Mouse (Mus musculus) left cerebral cortex, postnatal 25 days (tissue): ENCODE data around the gene Npl. TPM values are rescaled to one million over a fixed set of nuclear protein-coding genes. Genes with fewer than 3 reads are reported as not detected.
"Not testable (repeated sequence)": the region's sequence is repeated elsewhere in the genome, so short reads cannot be mapped to it uniquely, and the experiment has no call there.

Source experiments
- DNase-seq, 2 experiments: peaks; one replicate each; pipeline ENCODE4 v3.0.0; 2022; ENCODE audit warnings: low spot score in 2 of 2, mixed read lengths in 1 of 2
- intact Hi-C: fragments of 180-260 bp; cut with DNase I; formaldehyde crosslinking; loops from one replicate; pipeline ENCODE4 v1.15.1; 2025
- total RNA-seq, 2 experiments: library from RNA; stranded (reverse); gene quantifications; 2 replicates each; pipeline ENCODE4 v1.2.3; 2021

Npl gene
- total RNA-seq, 2 experiments from 2014 or later = 5.0 to 5.9 TPM

DNA sequence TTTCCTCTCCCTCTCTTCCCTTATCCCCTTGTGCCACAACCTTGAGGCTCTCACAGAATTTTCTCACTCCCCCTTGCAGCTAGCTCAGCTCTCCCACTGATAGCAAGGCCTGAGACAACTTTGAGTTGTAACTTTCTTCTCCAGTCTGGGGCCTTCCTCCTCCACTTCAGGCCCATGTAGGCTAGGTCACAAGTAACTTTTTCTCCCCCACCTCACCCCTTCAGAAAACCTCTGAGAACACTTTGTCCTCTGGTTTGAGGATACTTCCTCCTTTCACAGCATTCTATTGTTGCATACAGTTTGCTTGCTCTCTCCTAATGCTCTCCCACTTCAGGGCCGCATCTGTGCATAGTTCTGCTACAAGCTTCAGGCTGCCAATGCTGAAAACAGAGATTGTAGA, 58.0 kb downstream of the Npl start:
- intact Hi-C loops = no loop called here
- peak in 1 of 2 experiments; percentile 20 for DNase-seq

DNA sequence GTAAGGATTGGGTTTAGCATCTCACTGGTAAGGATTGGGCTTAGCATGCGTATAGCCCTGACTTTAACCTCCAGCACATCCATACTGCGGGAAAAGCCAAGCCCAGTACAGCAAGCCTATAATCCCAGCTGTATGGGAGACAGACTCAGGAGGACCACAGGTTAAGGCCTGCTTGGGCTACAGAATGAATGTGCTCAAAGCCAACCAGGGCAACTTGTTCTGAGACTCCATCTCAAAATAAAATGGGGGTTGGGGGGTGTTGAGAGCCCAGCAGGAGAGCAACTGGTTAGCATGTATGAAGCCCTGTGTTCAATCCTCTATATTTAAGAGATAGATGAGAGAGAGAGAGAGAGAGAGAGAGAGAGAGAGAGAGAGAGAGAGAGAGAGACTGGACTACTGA, 58.5 kb downstream of the Npl start:
- no peak for DNase-seq

DNA sequence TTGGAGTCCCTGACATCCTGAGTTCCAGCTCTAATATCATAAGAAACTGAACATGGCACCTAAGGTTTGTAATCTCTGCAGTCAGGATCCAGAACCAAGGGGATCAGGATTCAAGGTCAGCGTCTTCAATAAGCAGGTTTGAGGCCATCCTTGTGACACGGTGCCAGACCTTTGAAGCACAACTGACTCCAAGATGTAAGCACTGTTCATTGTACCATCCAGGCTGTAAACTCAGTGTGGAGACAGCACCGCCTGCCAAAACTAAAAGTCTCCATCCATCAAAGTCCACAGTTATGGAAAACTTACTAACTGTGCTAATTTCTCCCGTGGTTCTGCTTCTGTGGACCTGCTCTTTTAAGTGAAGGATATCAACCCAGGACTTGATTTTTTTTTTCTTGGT, 59.9 kb downstream of the Npl start:
- intact Hi-C loops = loop anchor here (10.0 kb wide), 1 partner anchor 255 kb away; the partner anchor contains the start of genes Rgs16 and Rnasel
- DNase-seq = no peak

More for the DNA sequence above, 58.5 kb downstream of the Npl start:
- intact Hi-C loops = no loop called here

DNA sequence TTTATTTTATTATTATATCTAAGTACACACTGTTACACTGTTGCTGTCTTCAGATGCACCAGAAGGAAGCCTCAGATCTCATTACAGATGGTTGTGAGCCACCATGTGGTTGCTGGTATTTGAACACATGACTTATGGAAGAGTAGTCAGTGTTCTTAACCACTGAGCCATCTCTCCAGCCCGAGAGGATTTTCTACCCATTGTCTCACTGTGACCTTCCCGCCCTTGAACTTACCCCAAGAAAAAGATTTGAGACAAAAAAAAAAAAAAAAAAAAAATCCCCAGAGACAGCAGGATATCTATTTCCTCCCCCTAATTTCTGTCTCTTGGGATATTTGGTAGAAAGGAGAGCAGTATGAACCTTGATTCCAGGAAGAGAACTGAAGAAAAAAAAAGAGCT, 60.3 kb downstream of the Npl start:
- DNase-seq = no peak
- intact Hi-C loops = loop anchor here (10.0 kb wide), 1 partner anchor 255 kb away; the partner anchor contains the start of genes Rgs16 and Rnasel

DNA sequence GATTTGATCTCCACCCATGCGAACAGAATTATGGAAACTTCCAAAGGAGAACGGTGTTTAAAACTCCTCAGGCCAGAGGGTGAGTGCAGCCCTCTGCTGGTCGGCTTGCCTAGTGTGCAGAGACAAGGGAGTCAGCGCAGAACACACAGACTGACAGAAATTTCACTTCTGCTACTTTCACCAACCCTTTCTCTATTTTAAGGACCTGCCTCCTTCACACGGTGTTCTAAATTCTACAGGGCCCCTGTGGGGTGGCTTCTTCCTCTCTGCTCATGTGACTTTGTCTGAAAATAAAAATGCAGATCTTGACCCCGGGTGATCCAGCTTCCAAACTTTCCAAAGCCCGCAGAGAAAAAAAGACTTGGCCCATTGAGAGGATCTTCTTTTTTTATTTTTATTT, 60.7 kb downstream of the Npl start:
- peak; percentile 17 to 49 for DNase-seq

DNA sequence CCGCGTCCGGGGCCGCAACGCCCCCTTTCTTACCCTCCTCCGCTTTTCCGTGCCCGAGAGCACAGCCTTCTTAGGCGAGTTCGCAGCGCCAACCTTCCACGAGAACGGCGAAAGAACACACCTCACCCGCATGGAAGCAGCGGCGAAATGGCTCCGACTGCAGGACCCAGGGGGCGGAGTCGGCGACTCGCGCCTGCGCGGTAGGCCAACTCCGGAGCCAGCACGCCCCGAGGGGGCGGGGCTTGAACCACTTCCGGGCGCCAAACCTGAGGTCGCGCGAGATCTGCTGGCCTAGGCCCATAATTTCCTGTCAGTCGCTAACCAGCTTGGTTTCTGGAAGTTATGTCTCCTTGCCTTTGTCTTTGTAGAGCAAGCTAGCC, 62.4 kb downstream of the Npl start, which contains the start of gene Dhx9:
Gene Dhx9, minus strand, starts transcription at position 161 of the 380 bp plus-strand sequence.
- intact Hi-C loops = loop anchor here (10.0 kb wide), 1 partner anchor 257 kb away; the partner anchor contains the start of genes Rgs16 and Rnasel
- peak; percentile 98 to 99 for DNase-seq

More for the DNA sequence above, 60.7 kb downstream of the Npl start:
- intact Hi-C loops = loop anchor here (10.0 kb wide), 1 partner anchor 256 kb away; the partner anchor contains the start of genes Rgs16 and Rnasel

DNA sequence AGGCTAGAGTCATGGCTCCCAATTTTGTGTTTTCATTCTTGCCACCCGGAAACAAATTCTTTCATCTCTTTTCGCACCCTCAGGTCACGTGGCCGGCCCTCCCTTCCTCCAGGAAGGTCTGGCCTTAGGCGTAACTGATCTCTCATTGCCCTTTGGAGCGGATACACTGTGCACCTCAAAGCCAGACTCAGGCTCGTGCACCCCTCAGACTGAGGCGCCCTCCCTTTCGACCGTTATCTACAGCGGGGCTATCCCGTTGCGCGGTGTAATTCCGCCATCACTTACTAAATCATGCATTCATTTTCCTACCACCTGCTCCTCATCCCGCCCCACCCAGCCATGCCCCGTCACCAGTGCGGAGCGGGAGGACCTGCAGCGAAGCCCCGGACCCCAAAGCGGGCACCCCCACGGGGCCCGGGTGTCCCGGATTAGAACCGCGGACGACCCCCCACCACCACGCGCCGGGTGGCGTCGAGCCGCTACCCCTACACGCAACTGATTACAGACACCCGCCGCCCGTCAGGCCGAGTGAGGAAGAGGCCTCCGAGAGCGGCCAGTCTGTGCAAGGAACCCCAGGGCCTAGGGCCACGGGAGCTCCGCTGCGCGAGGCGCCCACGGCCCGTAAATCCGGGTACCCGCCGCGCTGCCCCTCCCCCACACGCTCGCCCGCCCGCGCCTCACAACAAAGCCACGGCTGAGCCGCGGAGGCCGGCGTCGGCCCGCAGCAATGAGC, 62.9 kb downstream of the Npl start:
- DNase-seq = peak in 1 of 2 experiments; percentile 24
- intact Hi-C loops = loop anchor here (10.0 kb wide), 1 partner anchor 258 kb away; the partner anchor contains the start of genes Rgs16 and Rnasel

DNA sequence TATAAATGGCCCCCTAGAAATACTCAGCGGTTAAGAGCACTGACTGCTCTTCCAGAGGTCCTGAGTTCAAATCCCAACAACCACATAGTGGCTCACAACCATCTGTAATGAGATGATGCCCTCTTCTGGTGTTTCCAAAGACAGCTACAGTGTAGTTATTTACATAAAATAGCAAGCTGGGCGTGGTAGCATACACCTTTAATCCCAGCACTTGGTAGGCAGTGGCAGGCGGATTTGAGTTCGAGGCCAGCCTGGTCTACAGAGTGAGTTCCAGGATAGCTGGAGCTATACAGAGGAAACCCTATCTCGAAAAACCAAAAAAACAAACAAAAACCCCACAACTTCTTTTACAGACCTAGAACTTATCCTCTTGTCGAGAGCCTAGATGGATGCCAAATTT, 63.7 kb downstream of the Npl start:
- DNase-seq = not testable (repeated sequence)
- intact Hi-C loops = loop anchor here (10.0 kb wide), 1 partner anchor 259 kb away; the partner anchor contains the start of genes Rgs16 and Rnasel

DNA sequence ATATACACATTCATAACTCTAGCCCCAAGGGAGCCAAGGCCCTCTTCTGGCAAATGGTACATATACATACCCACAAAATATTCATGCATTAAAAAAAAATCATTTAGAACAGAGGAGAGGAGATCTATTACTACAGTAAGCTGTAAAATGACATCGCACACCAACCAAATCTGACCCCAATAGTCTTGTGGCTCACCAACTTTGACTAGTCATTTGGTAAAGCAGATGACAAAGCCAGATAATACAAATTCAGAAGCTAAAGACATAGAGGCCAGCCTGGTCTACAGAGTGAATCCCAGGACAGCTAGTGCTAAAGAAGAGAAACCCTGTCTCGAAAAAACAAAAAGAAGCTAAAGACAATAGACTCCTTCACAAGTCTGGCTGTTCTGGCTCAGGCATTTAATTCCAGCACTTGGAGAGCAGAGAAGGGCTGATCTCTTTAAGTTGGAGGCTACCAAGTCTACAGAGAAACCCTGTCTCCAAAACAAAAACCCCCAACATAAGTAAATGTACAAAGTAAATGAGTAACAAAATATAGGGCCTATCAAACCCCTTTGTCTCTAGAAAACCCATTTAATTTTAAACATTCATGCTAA, 64.5 kb downstream of the Npl start:
- intact Hi-C loops = loop anchor here (10.0 kb wide), 1 partner anchor 260 kb away; the partner anchor contains the start of genes Rgs16 and Rnasel
- no peak for DNase-seq

DNA sequence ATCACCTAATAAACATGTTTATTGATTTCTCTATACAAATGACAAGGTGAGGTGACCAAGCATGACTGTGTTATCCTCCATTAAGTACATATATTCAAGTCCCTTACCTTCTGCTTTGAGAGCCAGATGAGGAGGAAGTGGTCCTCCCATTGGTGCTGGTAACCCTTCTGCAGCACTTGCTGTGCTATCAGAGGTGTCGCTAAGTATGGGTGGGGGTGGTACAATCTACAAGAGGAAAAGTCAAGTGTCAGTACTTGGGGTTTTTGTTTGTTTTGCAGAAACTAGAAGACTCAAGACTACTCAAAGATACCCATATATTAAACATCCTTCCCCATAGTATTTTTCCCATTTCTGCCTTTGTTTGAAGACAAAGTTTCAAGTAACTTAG, 68.8 kb downstream of the Npl start:
- intact Hi-C loops = loop anchor here (10.0 kb wide), 1 partner anchor 264 kb away; the partner anchor contains the start of genes Rgs16 and Rnasel
- no peak for DNase-seq

DNA sequence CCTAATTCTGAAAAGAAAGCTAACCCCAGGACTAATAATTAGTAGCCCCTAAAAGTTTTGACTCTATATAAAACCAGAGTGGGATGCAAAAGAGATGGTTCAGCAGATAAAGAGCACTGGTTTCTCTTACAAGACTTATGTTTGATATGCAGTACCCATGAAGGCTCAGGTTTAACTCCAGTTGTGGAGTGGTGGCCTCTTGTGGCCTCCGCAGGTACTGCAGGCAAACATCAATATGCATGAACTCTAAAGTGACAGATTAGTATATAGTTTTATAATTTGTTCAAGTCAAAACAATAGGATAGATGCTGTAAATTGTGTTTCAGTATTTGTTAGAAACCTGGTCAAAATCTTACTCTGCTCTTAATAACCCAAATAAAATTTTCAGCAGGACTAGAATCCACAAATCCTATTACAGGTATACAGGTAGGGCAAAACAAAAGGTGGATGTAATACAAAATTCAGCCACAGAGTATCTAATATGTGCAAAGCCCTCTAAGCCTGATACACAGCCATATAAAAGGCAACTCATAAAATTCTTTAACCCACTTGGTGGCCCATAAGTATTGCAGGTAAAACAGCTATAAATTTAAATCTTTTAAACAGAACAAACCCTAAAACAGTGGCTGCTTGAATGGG, 69.3 kb downstream of the Npl start:
- intact Hi-C loops = loop anchor here (10.0 kb wide), 1 partner anchor 264 kb away; the partner anchor contains the start of genes Rgs16 and Rnasel
- peak; percentile 55 to 67 for DNase-seq

DNA sequence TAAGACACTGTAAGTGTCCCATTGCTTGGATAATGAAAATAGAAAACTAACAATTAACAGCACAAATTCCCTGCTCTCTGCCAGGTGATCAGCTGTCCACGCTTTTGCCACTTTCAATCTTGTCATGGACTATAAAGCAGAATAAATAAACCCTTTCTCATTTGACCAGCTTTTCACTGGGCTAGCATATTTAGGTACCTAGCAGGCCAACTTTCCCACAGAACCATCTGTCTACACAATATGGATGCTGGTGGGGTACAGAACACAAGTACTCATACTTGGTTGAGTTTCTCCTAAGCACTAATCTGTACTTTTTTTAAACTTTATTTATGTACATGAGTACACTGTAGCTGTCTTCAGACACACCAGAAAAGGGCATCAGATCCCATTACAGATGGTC, 70.5 kb downstream of the Npl start:
- intact Hi-C loops = no loop called here
- DNase-seq = no peak

DNA sequence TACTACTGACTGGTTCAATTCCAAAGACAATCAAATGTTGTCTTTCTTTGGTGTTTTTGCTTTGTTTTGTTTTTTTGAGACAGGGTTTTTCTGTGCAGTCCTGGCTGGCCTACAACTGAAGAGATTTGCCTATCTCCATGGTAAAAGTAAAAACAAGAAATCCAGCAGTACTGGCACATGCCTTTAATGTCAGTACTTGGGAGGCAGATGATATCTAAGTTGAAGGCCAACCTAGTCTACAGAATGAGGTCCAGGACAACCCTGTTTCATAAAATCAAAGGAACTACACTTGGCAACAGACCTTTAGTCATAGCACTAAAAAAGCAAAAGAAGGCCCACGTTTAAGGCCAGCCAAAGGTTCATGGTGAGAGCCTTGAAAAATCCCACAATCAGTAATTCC, 88.0 kb downstream of the Npl start:
- intact Hi-C loops = loop anchor here (2.0 kb wide), 1 partner anchor 15 kb away; no protein-coding TSS in a partner anchor
- DNase-seq = no peak

DNA sequence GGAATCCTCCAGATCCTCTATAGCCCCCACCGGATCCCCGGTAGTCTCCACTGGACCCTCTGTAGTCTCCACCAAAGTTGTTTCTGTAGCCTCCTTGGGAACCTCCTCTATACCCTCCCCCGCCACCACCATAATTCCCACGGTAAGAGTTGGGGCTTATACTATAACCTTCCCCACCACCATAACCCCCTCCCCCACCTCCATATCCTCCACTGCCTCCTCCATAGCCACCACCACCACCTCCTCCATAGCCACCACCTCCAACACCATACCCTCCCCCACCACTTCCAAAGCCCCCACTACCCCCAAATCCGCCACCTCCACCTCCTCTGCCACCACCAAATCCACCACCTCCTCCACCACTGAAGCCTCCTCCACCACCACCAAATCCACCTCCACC, 93.7 kb downstream of the Npl start:
- intact Hi-C loops = no loop called here

DNA sequence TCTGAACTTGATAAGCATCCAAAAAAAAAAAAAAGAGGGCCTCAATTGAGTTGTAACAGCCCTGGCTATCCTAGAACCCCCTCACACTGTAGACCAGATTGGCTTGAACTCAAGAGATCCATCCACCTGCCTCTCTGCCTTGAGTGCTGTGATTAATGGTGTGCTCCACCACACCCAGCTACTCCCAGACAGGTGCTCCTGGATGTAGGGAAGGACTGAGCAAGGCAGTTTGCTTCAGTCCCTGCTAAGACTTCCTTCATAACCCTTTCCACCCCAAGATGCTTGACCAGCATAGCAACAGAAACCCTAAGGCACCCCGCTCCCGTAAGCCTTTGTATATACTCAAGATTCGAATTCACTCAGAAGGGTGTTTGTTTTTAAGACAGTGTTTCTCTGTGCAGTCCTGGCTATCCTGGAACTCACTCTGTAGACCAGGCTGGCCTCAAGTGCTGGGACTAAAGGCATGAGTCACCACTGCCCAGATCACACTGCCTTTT, 96.7 kb downstream of the Npl start:
- intact Hi-C loops = no loop called here

More for the DNA sequence above, 93.7 kb downstream of the Npl start:
- no peak for DNase-seq

More for the DNA sequence above, 96.7 kb downstream of the Npl start:
- DNase-seq = no peak

Other genes with a start within 250 kb of the Npl start
- gene Lamc1, start 217.3 kb downstream of the Npl start, total RNA-seq = 10 to 100 TPM; 23.2 to 29.4 TPM
- 1 to 10 TPM; 1.6 to 3.0 TPM for gene Shcbp1l, start 124.9 kb downstream of the Npl start, total RNA-seq
- 100 to 1,000 TPM; 100 to 102 TPM for gene Dhx9, start 62.4 kb downstream of the Npl start, total RNA-seq
- gene Rgs8, start 103.0 kb upstream of the Npl start, total RNA-seq = 10 to 100 TPM; 55.9 to 77.4 TPM
- 1 to 10 TPM; 7.1 to 8.7 TPM for gene Rgs16, start 190.3 kb upstream of the Npl start, total RNA-seq
- 1 to 10 TPM; 8.8 to 9.3 TPM for gene Rnasel, start 199.4 kb upstream of the Npl start, total RNA-seq